Mouse (Mus musculus): ENCODE data around the gene Oxtr. TPM values are rescaled to one million over a fixed set of nuclear protein-coding genes. Genes with fewer than 3 reads are reported as not detected.

Gene Oxtr
- polyA plus RNA-seq, 1 experiment from 2014 or later: 0.05 TPM

DNA sequence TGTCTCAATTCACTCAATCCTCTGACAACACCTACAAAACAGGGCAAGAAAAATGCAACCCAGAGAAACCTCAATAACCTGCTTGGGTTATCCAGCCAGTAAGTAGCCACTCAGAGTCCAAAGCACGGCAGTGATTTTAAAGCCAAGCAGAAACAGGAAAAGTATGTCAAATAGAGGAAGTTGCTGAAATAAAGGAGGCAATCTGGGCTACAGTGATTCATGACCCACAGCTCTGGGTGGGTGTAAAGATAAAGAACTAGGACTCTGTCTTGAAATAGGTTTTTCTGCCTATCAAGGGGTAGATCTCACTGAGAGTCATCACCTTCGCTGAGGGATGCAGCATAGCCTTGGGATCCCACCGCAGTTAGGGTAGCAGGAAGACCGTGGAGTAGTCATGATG is 18.1 kb downstream of the Oxtr start:
- 57% methylated on average over 4 of the region's 4 CpGs for WGBS
- Histone ChIP-seq H3K4me2 (replicated peaks; ENCODE audit: low read depth, low read length) (no peak overlapping the region), H3K4me3 (ENCODE audit: low read depth, low read length) (no peak overlapping the region), H3K9me3 (ENCODE audit: low read length) (no peaks in the 10 kb centered on the region), H3K9ac (replicated peaks; ENCODE audit: low read depth) (no peak overlapping the region), H3K36me3 (ENCODE audit: insufficient read depth, low read length) (no peaks in the 10 kb centered on the region), H3K4me1 (ENCODE audit: insufficient read depth, low read depth, low read length) (no peaks in the 10 kb centered on the region), H3K27ac (ENCODE audit: low read length) (no peak overlapping the region), H3K27me3 (replicated peaks; ENCODE audit: insufficient read depth, low read length) (no peaks in the 10 kb centered on the region)
- TF ChIP-seq EP300 (IDR thresholded peaks at IDR 0.05): no peak
- TF ChIP-seq CTCF (IDR thresholded peaks at IDR 0.05): no peak
- DNase-seq (ENCODE audit: low spot score) (no peak), ATAC-seq (no peak)

GRCm38 (mm10) chr6:112466001-112466400 is 23.7 kb downstream of the Oxtr start:
- DNase-seq (ENCODE audit: low spot score) (no peak), ATAC-seq (no peak)
- Histone ChIP-seq H3K9me3 (ENCODE audit: low read length) (no peaks in the 10 kb centered on the region), H3K9ac (replicated peaks; ENCODE audit: low read depth) (no peak overlapping the region), H3K4me1 (ENCODE audit: insufficient read depth, low read depth, low read length) (0 out of 2 replicates have a peak, but pooled peaks cover 3% of the 10 kb centered on the region), H3K4me2 (replicated peaks; ENCODE audit: low read depth, low read length) (no peak overlapping the region), H3K27ac (ENCODE audit: low read length) (no peak overlapping the region), H3K36me3 (ENCODE audit: insufficient read depth, low read length) (no peaks in the 10 kb centered on the region), H3K4me3 (ENCODE audit: low read depth, low read length) (no peak overlapping the region), H3K27me3 (replicated peaks; ENCODE audit: insufficient read depth, low read length) (no peaks in the 10 kb centered on the region)
- no peak for TF ChIP-seq CTCF (IDR thresholded peaks at IDR 0.05)
- no peak for TF ChIP-seq EP300 (IDR thresholded peaks at IDR 0.05)

- no peak overlapping the region for H3K9ac ChIP-seq (replicated peaks; ENCODE audit: low read depth)
- TF ChIP-seq EP300 (IDR thresholded peaks at IDR 0.05) (no peak), CTCF (IDR thresholded peaks at IDR 0.05) (no peak)
- H3K27me3 ChIP-seq (replicated peaks; ENCODE audit: insufficient read depth, low read length): no peaks in the 10 kb centered on the region
- H3K36me3 ChIP-seq (ENCODE audit: insufficient read depth, low read length): no peaks in the 10 kb centered on the region
- H3K4me3 ChIP-seq (ENCODE audit: low read depth, low read length): no peak overlapping the region
- 78% methylated on average over 3 of the region's 3 CpGs for WGBS
- no peak overlapping the region for H3K4me2 ChIP-seq (replicated peaks; ENCODE audit: low read depth, low read length)
- no peak overlapping the region for H3K27ac ChIP-seq (ENCODE audit: low read length)
- ATAC-seq: no peak
- H3K9me3 ChIP-seq (ENCODE audit: low read length): no peaks in the 10 kb centered on the region
- H3K4me1 ChIP-seq (ENCODE audit: insufficient read depth, low read depth, low read length): 0 out of 2 replicates have a peak, but pooled peaks cover 3% of the 10 kb centered on the region
- no peak for DNase-seq (ENCODE audit: low spot score)
These were observed 24.3 kb downstream of the Oxtr start for GRCm38 (mm10) chr6:112465441-112465840.

DNA sequence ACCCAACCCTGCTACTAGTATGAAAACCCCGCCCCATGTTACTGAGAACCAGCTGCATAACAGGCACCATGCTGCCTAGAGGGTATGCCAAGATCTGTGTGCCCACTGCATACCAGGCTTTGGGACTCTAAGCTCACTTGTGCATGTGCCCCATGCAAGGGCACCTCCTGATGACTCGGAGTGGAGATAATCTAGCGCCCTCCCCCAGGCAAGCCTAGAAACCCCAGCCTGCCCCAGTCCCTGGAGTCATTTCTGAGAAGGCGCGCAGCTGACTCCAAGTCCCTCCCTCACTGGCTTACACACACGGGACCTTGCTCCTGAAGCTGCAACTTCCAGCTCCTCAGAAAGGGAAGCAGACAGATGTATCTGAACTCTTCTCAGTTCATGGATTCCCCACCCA is 26.4 kb downstream of the Oxtr start:
- Histone ChIP-seq H3K4me2 (replicated peaks; ENCODE audit: low read depth, low read length) (no peak overlapping the region), H3K27ac (ENCODE audit: low read length) (no peak overlapping the region), H3K4me3 (ENCODE audit: low read depth, low read length) (no peak overlapping the region), H3K9me3 (ENCODE audit: low read length) (no peaks in the 10 kb centered on the region), H3K36me3 (ENCODE audit: insufficient read depth, low read length) (no peaks in the 10 kb centered on the region), H3K4me1 (ENCODE audit: insufficient read depth, low read depth, low read length) (0 out of 2 replicates have a peak, but pooled peaks cover 3% of the 10 kb centered on the region), H3K9ac (replicated peaks; ENCODE audit: low read depth) (no peak overlapping the region), H3K27me3 (replicated peaks; ENCODE audit: insufficient read depth, low read length) (no peaks in the 10 kb centered on the region)
- DNase-seq (ENCODE audit: low spot score) (no peak), ATAC-seq (no peak)
- 73% methylated on average over 6 of the region's 6 CpGs for WGBS
- TF ChIP-seq CTCF (IDR thresholded peaks at IDR 0.05) (no peak), EP300 (IDR thresholded peaks at IDR 0.05) (no peak)

GRCm38 (mm10) chr6:112461459-112461858 is 28.3 kb downstream of the Oxtr start:
- Histone ChIP-seq H3K9me3 (ENCODE audit: low read length) (no peaks in the 10 kb centered on the region), H3K9ac (replicated peaks; ENCODE audit: low read depth) (no peak overlapping the region), H3K27me3 (replicated peaks; ENCODE audit: insufficient read depth, low read length) (no peaks in the 10 kb centered on the region), H3K4me2 (replicated peaks; ENCODE audit: low read depth, low read length) (no peak overlapping the region), H3K4me3 (ENCODE audit: low read depth, low read length) (no peak overlapping the region), H3K27ac (ENCODE audit: low read length) (no peak overlapping the region), H3K4me1 (ENCODE audit: insufficient read depth, low read depth, low read length) (0 out of 2 replicates have a peak, but pooled peaks cover 3% of the 10 kb centered on the region), H3K36me3 (ENCODE audit: insufficient read depth, low read length) (no peaks in the 10 kb centered on the region)
- TF ChIP-seq EP300 (IDR thresholded peaks at IDR 0.05) (no peak), CTCF (IDR thresholded peaks at IDR 0.05) (no peak)
- ATAC-seq: no peak
- 90% methylated on average over 5 of the region's 5 CpGs for WGBS
- DNase-seq (ENCODE audit: low spot score): no peak

GRCm38 (mm10) chr6:112459341-112459749 is 30.4 kb downstream of the Oxtr start, which contains the start of gene Cav3:
Gene Cav3, plus strand, starts transcription at chr6:112459505.
- 0 out of 2 replicates have a peak, but pooled peaks cover 3% of the 10 kb centered on the region for H3K4me1 ChIP-seq (ENCODE audit: insufficient read depth, low read depth, low read length)
- H3K27me3 ChIP-seq (replicated peaks; ENCODE audit: insufficient read depth, low read length): no peaks in the 10 kb centered on the region
- no peak within 1 kb of the TSS for H3K4me3 ChIP-seq (ENCODE audit: low read depth, low read length)
- 47% methylated on average over 12 of the region's 12 CpGs for WGBS
- peak within 1 kb of the TSS; percentile 1; the same call in 1 of the 2 replicates for H3K4me2 ChIP-seq (replicated peaks; ENCODE audit: low read depth, low read length)
- H3K27ac ChIP-seq (ENCODE audit: low read length): no peak within 1 kb of the TSS
- DNase-seq (ENCODE audit: low spot score) (peak; percentile 47), ATAC-seq (peak; percentile 71)
- no peak within 1 kb of the TSS for H3K9ac ChIP-seq (replicated peaks; ENCODE audit: low read depth)
- H3K9me3 ChIP-seq (ENCODE audit: low read length): no peaks in the 10 kb centered on the region
- TF ChIP-seq EP300 (IDR thresholded peaks at IDR 0.05) (no peak), CTCF (IDR thresholded peaks at IDR 0.05) (no peak)
- no peaks in the 10 kb centered on the region for H3K36me3 ChIP-seq (ENCODE audit: insufficient read depth, low read length)

DNA sequence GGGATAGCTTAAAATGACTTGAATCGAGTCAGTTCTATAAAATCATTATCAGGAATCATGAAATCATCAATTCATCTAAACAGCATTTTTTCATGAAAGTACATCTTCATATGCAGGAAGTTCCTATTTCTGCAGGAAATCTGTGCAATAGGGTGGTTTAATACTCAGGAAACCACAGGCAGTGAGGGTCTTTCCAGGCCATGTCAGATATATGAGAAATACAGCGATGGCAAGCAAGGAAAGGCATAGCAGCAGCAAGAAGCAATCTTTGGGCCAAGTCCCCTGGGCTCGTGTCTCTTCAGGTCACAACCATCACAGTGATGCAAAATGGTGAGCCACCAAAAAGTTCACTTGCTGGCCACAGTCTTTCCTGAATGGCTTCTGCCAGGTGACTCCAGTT is 44.1 kb downstream of the Oxtr start:
- Histone ChIP-seq H3K9ac (replicated peaks; ENCODE audit: low read depth) (no peak overlapping the region), H3K9me3 (ENCODE audit: low read length) (no peaks in the 10 kb centered on the region), H3K4me2 (replicated peaks; ENCODE audit: low read depth, low read length) (no peak overlapping the region), H3K4me1 (ENCODE audit: insufficient read depth, low read depth, low read length) (no peaks in the 10 kb centered on the region), H3K4me3 (ENCODE audit: low read depth, low read length) (no peak overlapping the region), H3K27me3 (replicated peaks; ENCODE audit: insufficient read depth, low read length) (no peaks in the 10 kb centered on the region), H3K36me3 (ENCODE audit: insufficient read depth, low read length) (no peaks in the 10 kb centered on the region), H3K27ac (ENCODE audit: low read length) (no peak overlapping the region)
- DNase-seq (ENCODE audit: low spot score): no peak
- no peak for ATAC-seq
- no peak for TF ChIP-seq CTCF (IDR thresholded peaks at IDR 0.05)
- TF ChIP-seq EP300 (IDR thresholded peaks at IDR 0.05): no peak
- WGBS: 76% methylated on average over 3 of the region's 3 CpGs

All from lung, postnatal 0 days (tissue).